Mouse (Mus musculus): ENCODE measurements around the gene Iqgap1. TPM values are rescaled to one million over a fixed set of nuclear protein-coding genes. Genes with fewer than 3 reads are reported as not detected.

Iqgap1 gene
- total and polyA plus RNA-seq, 3 experiments: 20.6 to 87.9 (median 58.8) TPM

DNA sequence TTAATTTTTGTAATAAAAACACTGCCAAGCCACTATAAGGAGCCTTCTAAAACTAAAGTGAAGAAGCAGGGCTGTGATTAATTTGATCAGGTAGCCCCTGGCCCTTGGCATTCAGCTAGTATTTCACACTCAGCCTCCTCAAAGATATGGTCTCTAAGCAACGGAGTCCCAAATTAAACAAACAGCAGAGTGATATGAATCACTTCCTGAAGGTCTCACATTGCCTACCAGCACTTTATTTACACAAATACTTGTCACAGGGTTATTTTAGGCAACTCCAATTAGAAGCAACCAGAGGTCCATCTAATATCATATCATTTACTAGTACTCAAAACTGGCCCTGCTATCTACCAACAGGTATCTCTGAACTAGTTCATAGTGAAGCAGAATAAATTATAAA is 36.7 kb downstream of the Iqgap1 start:
- Histone ChIP-seq H3K4me3 (ENCODE audit: control insufficient read depth in 1 of 2, insufficient read depth in 1 of 2, low read depth in 2 of 2, low read length in 2 of 2) (no peak overlapping the region), H3K79me2 (ENCODE audit: control insufficient read depth, insufficient read depth, low read length, poor library complexity) (peaks cover 19% of the 10 kb centered on the region), H3K9me3 (replicated peaks; ENCODE audit: insufficient read depth, low read length) (no peaks in the 10 kb centered on the region), H3K27me3 (ENCODE audit: control insufficient read depth in 1 of 2, insufficient read depth in 2 of 2, low read length in 2 of 2) (no peaks in the 10 kb centered on the region), H3K27ac (ENCODE audit: control insufficient read depth, low read depth, low read length) (no peak overlapping the region), H3K36me3 (ENCODE audit: control insufficient read depth in 1 of 2, insufficient read depth in 2 of 2, low read length in 2 of 2) (peaks cover 0 to 18% of the 10 kb centered on the region in 2 experiments), H3K4me1 (ENCODE audit: control insufficient read depth in 1 of 2, insufficient read depth in 2 of 2, low read length in 2 of 2) (peaks cover 3 to 14% of the 10 kb centered on the region in 2 experiments), H3K9ac (ENCODE audit: control insufficient read depth, low read depth, low read length, poor library complexity, severe bottlenecking) (no peak overlapping the region)
- DNase-seq (ENCODE audit: low read depth, low spot score): peak; percentile 68
- TF ChIP-seq MXI1 (IDR thresholded peaks at IDR 0.05; ENCODE audit: low read depth, low read length): 0 out of 2 replicates have a peak, but pooled peaks have one; percentile 29
- TF ChIP-seq GATA1 (IDR thresholded peaks at IDR 0.05; ENCODE audit: low read depth, low read length): peak; percentile 76
- TF ChIP-seq ZNF384 (IDR thresholded peaks at IDR 0.05; ENCODE audit: low read depth, low read length): no peak
- peak; percentile 84 for TF ChIP-seq SIN3A (IDR thresholded peaks at IDR 0.05; ENCODE audit: low read length)
- TF ChIP-seq MEF2A (IDR thresholded peaks at IDR 0.05; ENCODE audit: extremely low read depth, insufficient replicate concordance, low read depth, low read length, poor library complexity, severe bottlenecking): peak; percentile 74; the same call in 1 of the 2 replicates
- TF ChIP-seq ELF1 (IDR thresholded peaks at IDR 0.05; ENCODE audit: low read depth, low read length): 0 out of 2 replicates have a peak, but pooled peaks have one; percentile 23
- no peak for TF ChIP-seq NRF1 (IDR thresholded peaks at IDR 0.05; ENCODE audit: insufficient read depth, low read depth, low read length, poor library complexity, severe bottlenecking)
- TF ChIP-seq EP300 (IDR thresholded peaks at IDR 0.05; ENCODE audit: low read depth in 1 of 2, low read length in 2 of 2): peak; percentile 26 to 54; a peak in 2 of 4 replicates
- peak; percentile 61; the same call in 1 of the 2 replicates for TF ChIP-seq ETS1 (IDR thresholded peaks at IDR 0.05; ENCODE audit: low read depth, low read length)

DNA sequence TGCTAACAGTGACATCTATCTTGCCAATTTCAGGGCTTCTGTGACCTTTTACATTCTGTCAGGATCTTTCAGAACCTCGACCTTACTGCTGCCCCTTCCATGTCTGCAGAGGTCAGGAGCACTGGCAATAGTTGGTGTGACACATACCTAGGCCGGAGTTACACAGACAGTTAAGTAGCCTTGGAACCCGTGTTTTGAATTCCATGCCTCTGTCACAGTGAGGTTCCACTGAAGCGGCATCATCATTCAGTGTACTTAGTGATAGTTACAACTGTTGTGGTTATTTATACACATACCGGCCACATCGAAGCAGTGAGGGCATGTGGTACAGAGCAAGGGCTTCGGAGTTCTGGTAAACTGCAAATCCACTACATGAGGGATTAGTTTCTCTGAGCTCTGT is 37.8 kb downstream of the Iqgap1 start:
- Histone ChIP-seq H3K9ac (ENCODE audit: control insufficient read depth, low read depth, low read length, poor library complexity, severe bottlenecking) (no peak overlapping the region), H3K27ac (ENCODE audit: control insufficient read depth, low read depth, low read length) (no peak overlapping the region), H3K4me1 (ENCODE audit: control insufficient read depth in 1 of 2, insufficient read depth in 2 of 2, low read length in 2 of 2) (peaks cover 7 to 14% of the 10 kb centered on the region in 2 experiments), H3K79me2 (ENCODE audit: control insufficient read depth, insufficient read depth, low read length, poor library complexity) (peaks cover 21% of the 10 kb centered on the region), H3K4me3 (ENCODE audit: control insufficient read depth in 1 of 2, insufficient read depth in 1 of 2, low read depth in 2 of 2, low read length in 2 of 2) (no peak overlapping the region), H3K36me3 (ENCODE audit: control insufficient read depth in 1 of 2, insufficient read depth in 2 of 2, low read length in 2 of 2) (peaks cover 0 to 18% of the 10 kb centered on the region in 2 experiments), H3K9me3 (replicated peaks; ENCODE audit: insufficient read depth, low read length) (no peaks in the 10 kb centered on the region), H3K27me3 (ENCODE audit: control insufficient read depth in 1 of 2, insufficient read depth in 2 of 2, low read length in 2 of 2) (no peaks in the 10 kb centered on the region)
- TF ChIP-seq ETS1 (IDR thresholded peaks at IDR 0.05; ENCODE audit: low read depth, low read length): no peak
- no peak for TF ChIP-seq USF2 (IDR thresholded peaks at IDR 0.05; ENCODE audit: borderline replicate concordance in 1 of 2, insufficient read depth in 1 of 2, low read depth in 1 of 2, low read length in 2 of 2)
- no peak for TF ChIP-seq MYB (IDR thresholded peaks at IDR 0.05; ENCODE audit: low read depth, low read length)
- TF ChIP-seq MYC (IDR thresholded peaks at IDR 0.05; ENCODE audit: low read depth, low read length): no peak
- TF ChIP-seq ZC3H11A (IDR thresholded peaks at IDR 0.05; ENCODE audit: low read depth, low read length): no peak
- no peak for TF ChIP-seq JUND (IDR thresholded peaks at IDR 0.05; ENCODE audit: low read depth, low read length)
- TF ChIP-seq USF1 (IDR thresholded peaks at IDR 0.05; ENCODE audit: low read depth, low read length): no peak
- TF ChIP-seq NRF1 (IDR thresholded peaks at IDR 0.05; ENCODE audit: insufficient read depth, low read depth, low read length, poor library complexity, severe bottlenecking): no peak
- TF ChIP-seq TBP (IDR thresholded peaks at IDR 0.05; ENCODE audit: low read depth, low read length): no peak
- TF ChIP-seq NELFE (IDR thresholded peaks at IDR 0.05; ENCODE audit: low read depth, low read length): no peak
- TF ChIP-seq E2F4 (IDR thresholded peaks at IDR 0.05; ENCODE audit: borderline replicate concordance, low read depth, low read length): no peak
- no peak for TF ChIP-seq MEF2A (IDR thresholded peaks at IDR 0.05; ENCODE audit: extremely low read depth, insufficient replicate concordance, low read depth, low read length, poor library complexity, severe bottlenecking)
- TF ChIP-seq MAFK (IDR thresholded peaks at IDR 0.05; ENCODE audit: borderline replicate concordance, low read depth, low read length): no peak
- no peak for TF ChIP-seq SMC3 (IDR thresholded peaks at IDR 0.05; ENCODE audit: low read depth, low read length)
- TF ChIP-seq KAT2A (conservative IDR thresholded peaks at IDR 0.05; ENCODE audit: low read depth, low read length): no peak
- no peak for TF ChIP-seq SIN3A (IDR thresholded peaks at IDR 0.05; ENCODE audit: low read length)
- no peak for DNase-seq (ENCODE audit: low read depth, low spot score)

Measured in MEL (cell line).